In the genomic region with DNA sequence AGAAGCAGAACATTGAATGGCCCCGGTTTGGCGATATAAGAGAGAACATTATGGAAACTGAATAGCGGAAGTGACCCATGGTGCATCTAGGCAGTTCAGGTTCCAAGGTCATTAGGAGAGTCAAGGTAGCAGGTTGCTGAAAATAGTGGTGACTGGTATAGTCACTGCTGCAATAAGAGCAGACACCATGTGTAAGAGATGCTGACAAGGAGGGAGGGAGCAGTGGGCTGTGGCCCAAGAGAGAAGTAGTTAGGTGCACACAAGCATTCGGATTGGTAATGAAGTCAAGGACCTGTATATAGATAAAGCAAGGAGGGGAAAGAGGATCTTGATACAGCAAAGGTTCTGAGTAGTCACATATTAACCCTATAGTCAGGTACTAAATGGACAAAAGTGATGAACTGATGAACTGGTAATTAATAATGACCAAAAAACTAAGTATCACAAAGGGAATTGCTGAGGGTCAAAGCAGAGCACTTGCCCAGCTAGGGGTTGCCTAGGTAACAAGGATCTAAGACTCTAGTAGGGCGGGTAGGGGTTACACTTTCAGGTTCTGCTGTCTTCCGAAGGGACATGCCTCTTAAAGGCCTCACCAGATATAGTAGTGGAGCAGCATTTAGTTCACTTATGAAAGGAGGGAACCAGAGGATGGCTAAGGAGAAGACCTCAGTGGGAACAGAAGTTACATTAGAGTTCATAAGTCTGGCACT, we compare ENCODE assay signal across 9 mouse cellular contexts.
DNase-seq lines count a peak whose midpoint lies in the region; ATAC-seq lines count a peak whose summit lies in the region.
"Had no signal": no experiment of that assay in that cellular context is flagged by ENCODE, and none has a peak within 500 bp of the region (broad histone marks: within the 10 kb centered on the region; RNA-seq: fewer than 3 reads in every experiment).

No protein-coding gene starts in this region.

- intact Hi-C loops in heart, postnatal 10 days (cut with DNase I): loop anchor here (1.0 to 10.0 kb wide), 5 partner anchors 128 to 508 kb away; partner anchors contain the start of genes Spata48 and Zpbp

- peaks cover 14% of the 10 kb centered on the region for H3K36me3 ChIP-seq in heart, embryonic 11.5 days (ENCODE audit: control insufficient read depth, insufficient read depth, low read length)
- peaks cover 20% of the 10 kb centered on the region for H3K36me3 ChIP-seq in midbrain, embryonic 12.5 days
- peaks cover 74% of the 10 kb centered on the region for H3K36me3 ChIP-seq in midbrain, embryonic 10.5 days
- H3K36me3 ChIP-seq in embryonic facial prominence, embryonic 15.5 days: peaks cover 23% of the 10 kb centered on the region
- H3K36me3 ChIP-seq in stomach, embryonic 15.5 days: 0 out of 2 replicates have a peak, but pooled peaks cover 4% of the 10 kb centered on the region

- no peak overlapping the region for H3K4me3 ChIP-seq in heart, embryonic 11.5 days (ENCODE audit: low read depth, low read length)
- no peak overlapping the region for H3K4me3 ChIP-seq in midbrain, embryonic 12.5 days
- H3K4me3 ChIP-seq in midbrain, embryonic 10.5 days: no peak overlapping the region
- H3K4me3 ChIP-seq in embryonic facial prominence, embryonic 15.5 days (replicated peaks): no peak overlapping the region
- H3K4me3 ChIP-seq in stomach, embryonic 15.5 days (replicated peaks): no peak overlapping the region
- H3K4me3 ChIP-seq: neural tube, embryonic 13.5 days had no signal

- H3K4me1 ChIP-seq in heart, embryonic 11.5 days (ENCODE audit: control insufficient read depth, insufficient read depth, low read length): peaks cover 22% of the 10 kb centered on the region
- H3K4me1 ChIP-seq in midbrain, embryonic 12.5 days: no peaks in the 10 kb centered on the region
- H3K4me1 ChIP-seq in midbrain, embryonic 10.5 days: peaks cover 25% of the 10 kb centered on the region
- H3K4me1 ChIP-seq in embryonic facial prominence, embryonic 15.5 days: peaks cover 8% of the 10 kb centered on the region; the same call in 1 of the 2 replicates
- 0 out of 2 replicates have a peak, but pooled peaks cover 7% of the 10 kb centered on the region for H3K4me1 ChIP-seq in stomach, embryonic 15.5 days

- peak overlapping the region; percentile 47; the same call in 1 of the 2 replicates for H3K27ac ChIP-seq in heart, embryonic 11.5 days (ENCODE audit: low read depth, low read length)
- H3K27ac ChIP-seq in midbrain, embryonic 12.5 days (replicated peaks): no peak overlapping the region
- no peak overlapping the region for H3K27ac ChIP-seq in midbrain, embryonic 10.5 days (replicated peaks)
- peak overlapping the region; percentile 58; the same call in 1 of the 2 replicates for H3K27ac ChIP-seq in embryonic facial prominence, embryonic 15.5 days (replicated peaks)
- H3K27ac ChIP-seq in stomach, embryonic 15.5 days: peak overlapping the region; percentile 31; the same call in 1 of the 2 replicates
- H3K27ac ChIP-seq: neural tube, embryonic 13.5 days had no signal

- DNase-seq in heart, postnatal 10 days: no peak
- DNase-seq in midbrain, embryonic 10.5 days (ENCODE audit: low spot score): no peak

- H3K9ac ChIP-seq in heart, embryonic 11.5 days (ENCODE audit: low read depth, low read length): no peak overlapping the region
- H3K9ac ChIP-seq in midbrain, embryonic 12.5 days (replicated peaks): no peak overlapping the region
- H3K9ac ChIP-seq in embryonic facial prominence, embryonic 15.5 days: no peak overlapping the region
- H3K9ac ChIP-seq in stomach, embryonic 15.5 days: no peak overlapping the region
- H3K9ac ChIP-seq: neural tube, embryonic 13.5 days had no signal

- ATAC-seq in heart, embryonic 11.5 days (replicated peaks; ENCODE audit: insufficient number of reproducible peaks, low FRiP score, low TSS enrichment): no peak
- peak; percentile 36 for ATAC-seq in midbrain, embryonic 12.5 days (ENCODE audit: low FRiP score, low read depth)
- no peak for ATAC-seq in embryonic facial prominence, embryonic 15.5 days (ENCODE audit: insufficient number of reproducible peaks, low FRiP score, low TSS enrichment, low read depth)
- no peak for ATAC-seq in stomach, embryonic 15.5 days (ENCODE audit: insufficient read depth, low FRiP score, low read depth)
- ATAC-seq in erythroblast, adult 5-6 weeks (replicated peaks; ENCODE audit: low FRiP score, poor library complexity, severe bottlenecking): no peak
- ATAC-seq in granulocyte monocyte progenitor cell, adult 5-6 weeks (replicated peaks; ENCODE audit: poor library complexity, severe bottlenecking): no peak

- H3K4me2 ChIP-seq in heart, embryonic 11.5 days: no peak overlapping the region
- H3K4me2 ChIP-seq in midbrain, embryonic 12.5 days (replicated peaks): no peak overlapping the region
- H3K4me2 ChIP-seq in embryonic facial prominence, embryonic 15.5 days (replicated peaks): no peak overlapping the region
- H3K4me2 ChIP-seq in stomach, embryonic 15.5 days: no peak overlapping the region
- H3K4me2 ChIP-seq: neural tube, embryonic 13.5 days had no signal

- H3K27me3 ChIP-seq in heart, embryonic 11.5 days (ENCODE audit: control insufficient read depth, insufficient read depth, low read length): no peaks in the 10 kb centered on the region
- H3K27me3 ChIP-seq in midbrain, embryonic 12.5 days: no peaks in the 10 kb centered on the region
- H3K27me3 ChIP-seq in midbrain, embryonic 10.5 days (ENCODE audit: low read depth, poor library complexity, severe bottlenecking): no peaks in the 10 kb centered on the region; the same call in 1 of the 2 replicates
- H3K27me3 ChIP-seq in embryonic facial prominence, embryonic 15.5 days: no peaks in the 10 kb centered on the region
- H3K27me3 ChIP-seq in stomach, embryonic 15.5 days (replicated peaks): no peaks in the 10 kb centered on the region
- H3K27me3 ChIP-seq: neural tube, embryonic 13.5 days had no signal

- 80% methylated on average over 6 of the region's 6 CpGs for WGBS in heart, embryonic 11.5 days (ENCODE audit: insufficient replicate concordance)
- WGBS in midbrain, embryonic 12.5 days: 84% methylated on average over 6 of the region's 6 CpGs
- WGBS in midbrain, embryonic 10.5 days: 87% methylated on average over 6 of the region's 6 CpGs
- 87% methylated on average over 6 of the region's 6 CpGs for WGBS in embryonic facial prominence, embryonic 15.5 days
- WGBS in stomach, embryonic 15.5 days: 86% methylated on average over 6 of the region's 6 CpGs

- no peaks in the 10 kb centered on the region for H3K9me3 ChIP-seq in heart, embryonic 11.5 days (replicated peaks; ENCODE audit: control insufficient read depth, low read length)
- no peaks in the 10 kb centered on the region for H3K9me3 ChIP-seq in midbrain, embryonic 12.5 days
- H3K9me3 ChIP-seq in midbrain, embryonic 10.5 days (replicated peaks): peaks cover 8% of the 10 kb centered on the region; the same call in 1 of the 2 replicates
- no peaks in the 10 kb centered on the region; the same call in 1 of the 2 replicates for H3K9me3 ChIP-seq in embryonic facial prominence, embryonic 15.5 days (replicated peaks)
- H3K9me3 ChIP-seq in stomach, embryonic 15.5 days: no peaks in the 10 kb centered on the region

Comparison
In these comparisons a context has a peak if more than half of its experiments do, and no peak if none do; other contexts are left out.
1. H3K27ac ChIP-seq: peak in heart, embryonic 11.5 days (single experiment), embryonic facial prominence, embryonic 15.5 days (single experiment) and stomach, embryonic 15.5 days (single experiment); none in midbrain, embryonic 12.5 days (single experiment) and midbrain, embryonic 10.5 days (single experiment).